Mouse (Mus musculus): ENCODE data around the gene Negr1.

- no peak for TF ChIP-seq CTCF (IDR thresholded peaks at IDR 0.05; ENCODE audit: extremely low read depth, insufficient read depth, low read length)
- TF ChIP-seq POLR2A (IDR thresholded peaks at IDR 0.05; ENCODE audit: extremely low read depth, insufficient read depth, low read length), result no peak
Measured at GRCm38 (mm10) chr3:156955094-156955493, 393.5 kb downstream of the Negr1 start.
